Mouse (Mus musculus): Measurements from ENCODE around the gene Acsm1.

The Acsm1 gene

GRCm38 (mm10) chr7:119673465-119673864 is 66.6 kb downstream of the Acsm1 start:
- WGBS = 13% methylated on average over 6 of the region's 6 CpGs

GRCm38 (mm10) chr7:119680107-119680506 is 73.3 kb downstream of the Acsm1 start:
- 80% methylated on average over 8 of the region's 8 CpGs for WGBS

- WGBS = 52% methylated on average over 4 of the region's 4 CpGs
Observed at GRCm38 (mm10) chr7:119682699-119683098, 75.9 kb downstream of the Acsm1 start.

GRCm38 (mm10) chr7:119689726-119690125 is 82.9 kb downstream of the Acsm1 start, which contains the start of gene Acsm4:
Acsm4 (plus strand) TSS chr7:119690026.
- 76% methylated on average over 5 of the region's 5 CpGs for WGBS

GRCm38 (mm10) chr7:119692302-119692701 is 85.5 kb downstream of the Acsm1 start:
- 77% methylated on average over 4 of the region's 4 CpGs for WGBS

- 84% methylated on average over 1 of the region's 1 CpGs for WGBS
Observed at GRCm38 (mm10) chr7:119694926-119695325, 88.1 kb downstream of the Acsm1 start.
